Mouse (Mus musculus) limb, embryonic 14.5 days (tissue): ENCODE results near the gene Iqck. TPM values are rescaled to one million over a fixed set of nuclear protein-coding genes. Genes with fewer than 3 reads are reported as not detected.

ENCODE experiments used
- ATAC-seq: fragments of 200-750 bp; cut with Nextera tagmentation; 2 replicates; pipeline ENCODE4 v1.8.0; 2017; ENCODE audit warnings: low read depth, moderate number of reproducible peaks, moderate TSS enrichment; ENCODE audit not compliant: low FRiP score
- DNase-seq: peaks from one replicate; pipeline ENCODE4 v3.0.0-alpha.2; 2015; ENCODE audit warnings: low spot score
- H3K27ac ChIP-seq: fragments of 300-500 bp; sonication (generic); replicated peaks from 2 replicates; pipeline ENCODE4 v1.5.1; 2014; ENCODE audit warnings: low read depth, mild to moderate bottlenecking, low read length, moderate library complexity, mixed read lengths
- H3K27me3 ChIP-seq: fragments of 300-500 bp; sonication (generic); 2 replicates; pipeline ENCODE4 v1.6.1; 2014; ENCODE audit warnings: low read length, mixed read lengths; ENCODE audit not compliant: control insufficient read depth, insufficient read depth
- H3K36me3 ChIP-seq: fragments of 300-500 bp; sonication (generic); 2 replicates; pipeline ENCODE4 v1.6.1; 2014; ENCODE audit warnings: mild to moderate bottlenecking, low read length, moderate library complexity, mixed read lengths; ENCODE audit not compliant: control insufficient read depth, insufficient read depth
- H3K4me1 ChIP-seq: fragments of 300-500 bp; sonication (generic); 2 replicates; pipeline ENCODE4 v1.6.1; 2014; ENCODE audit warnings: antibody characterized with exemption, low read length, mixed read lengths; ENCODE audit not compliant: control insufficient read depth, insufficient read depth
- H3K4me2 ChIP-seq: fragments of 300-500 bp; sonication (generic); replicated peaks from 2 replicates; pipeline ENCODE4 v1.6.1; 2014; ENCODE audit warnings: low read depth, mild to moderate bottlenecking, low read length, moderate library complexity; ENCODE audit not compliant: severe bottlenecking
- H3K4me3 ChIP-seq: fragments of 300-500 bp; sonication (generic); replicated peaks from 2 replicates; pipeline ENCODE4 v1.5.1; 2014; ENCODE audit warnings: low read length
- H3K9ac ChIP-seq: fragments of 300-500 bp; sonication (generic); 2 replicates; pipeline ENCODE4 v1.6.1; 2014; ENCODE audit warnings: mild to moderate bottlenecking, low read depth, low read length, moderate library complexity; ENCODE audit not compliant: severe bottlenecking
- H3K9me3 ChIP-seq: fragments of 300-500 bp; sonication (generic); 2 replicates; pipeline ENCODE4 v1.6.1; 2016; ENCODE audit warnings: low read length; ENCODE audit not compliant: control insufficient read depth
- POLR2A ChIP-seq: fragments of 200-500 bp; IDR thresholded peaks from 2 replicates; pipeline ENCODE4 v1.8.0; 2012; ENCODE audit warnings: inconsistent platforms, mild to moderate bottlenecking, moderate library complexity, borderline replicate concordance; ENCODE audit not compliant: insufficient read depth, insufficient read length; ENCODE audit errors: extremely low read depth
- WGBS: fragments of 180-500 bp; shearing (Covaris S2); extraction: QIAGEN DNeasy Blood & Tissue Kit; methylation state at CpG from one replicate; pipeline ENCODE4 v1.1.7; 2014; 5-methylcytosine and 5-hydroxymethylcytosine counted together
- polyA plus RNA-seq, 2 experiments: library from polyadenylated mRNA; depleted of rRNA in 1 of 2; stranded (reverse) in 1 of 2; unstranded in 1 of 2; fragments of >200 nt; fragmentation: Nextera tagmentation in 1 of 2; extraction: Ambion mirVana in 1 of 2; gene quantifications; 2 replicates each; pipeline versions ENCODE4 v1.2.1 to v1.2.3; 2012 to 2014

Gene Iqck
- polyA plus RNA-seq, 2 experiments = 2.5 to 2.8 TPM

- no peaks in the 10 kb centered on the region for H3K9me3 ChIP-seq
- H3K4me1 ChIP-seq = no peaks in the 10 kb centered on the region
- H3K4me2 ChIP-seq = no peak overlapping the region
- no peak overlapping the region for H3K9ac ChIP-seq
- DNase-seq = no peak
- no peak for TF ChIP-seq POLR2A
- ATAC-seq = no peak
- H3K36me3 ChIP-seq = no peaks in the 10 kb centered on the region
- no peaks in the 10 kb centered on the region for H3K27me3 ChIP-seq
- H3K27ac ChIP-seq = no peak overlapping the region
- 42% methylated on average over 6 of the region's 6 CpGs for WGBS
- H3K4me3 ChIP-seq = no peak overlapping the region
These were observed 31.9 kb downstream of the Iqck start for GRCm38 (mm10) chr7:118887303-118888055.

GRCm38 (mm10) chr7:118889046-118889680, 33.6 kb downstream of the Iqck start:
- no peak for DNase-seq

GRCm38 (mm10) chr7:118895469-118896450, 40.2 kb downstream of the Iqck start:
- H3K36me3 ChIP-seq = no peaks in the 10 kb centered on the region
- H3K27ac ChIP-seq = no peak overlapping the region
- H3K4me3 ChIP-seq = no peak overlapping the region
- DNase-seq (no peak), ATAC-seq (no peak)
- H3K9ac ChIP-seq = no peak overlapping the region
- H3K9me3 ChIP-seq = no peaks in the 10 kb centered on the region
- TF ChIP-seq POLR2A = no peak
- 73% methylated on average over 10 of the region's 10 CpGs for WGBS
- H3K4me2 ChIP-seq = no peak overlapping the region
- H3K4me1 ChIP-seq = no peaks in the 10 kb centered on the region
- H3K27me3 ChIP-seq = no peaks in the 10 kb centered on the region

More at GRCm38 (mm10) chr7:118889046-118889680, 33.6 kb downstream of the Iqck start:
- H3K4me2 ChIP-seq = no peak overlapping the region
- no peak for ATAC-seq
- TF ChIP-seq POLR2A = no peak
- H3K36me3 ChIP-seq = no peaks in the 10 kb centered on the region
- no peak overlapping the region for H3K4me3 ChIP-seq
- H3K27ac ChIP-seq = no peak overlapping the region
- H3K9me3 ChIP-seq = no peaks in the 10 kb centered on the region
- no peaks in the 10 kb centered on the region for H3K4me1 ChIP-seq
- no peak overlapping the region for H3K9ac ChIP-seq
- 20% methylated on average over 3 of the region's 3 CpGs for WGBS
- H3K27me3 ChIP-seq = no peaks in the 10 kb centered on the region

- H3K4me2 ChIP-seq = no peak overlapping the region
- H3K27me3 ChIP-seq = no peaks in the 10 kb centered on the region
- H3K4me1 ChIP-seq = peaks cover 4% of the 10 kb centered on the region; the same call in 1 of the 2 replicates
- H3K9me3 ChIP-seq = no peaks in the 10 kb centered on the region
- DNase-seq = no peak
- no peak for ATAC-seq
- H3K4me3 ChIP-seq = no peak overlapping the region
- TF ChIP-seq POLR2A = no peak
- no peak overlapping the region for H3K9ac ChIP-seq
- H3K36me3 ChIP-seq = no peaks in the 10 kb centered on the region
- H3K27ac ChIP-seq = no peak overlapping the region
These were observed 42.5 kb downstream of the Iqck start for GRCm38 (mm10) chr7:118898063-118898462.

- ATAC-seq (no peak), DNase-seq (no peak)
- Histone ChIP-seq H3K36me3 (no peaks in the 10 kb centered on the region), H3K27ac (no peak overlapping the region), H3K9ac (no peak overlapping the region), H3K4me3 (no peak overlapping the region), H3K4me1 (peaks cover 11% of the 10 kb centered on the region), H3K9me3 (no peaks in the 10 kb centered on the region), H3K4me2 (no peak overlapping the region), H3K27me3 (no peaks in the 10 kb centered on the region)
- TF ChIP-seq POLR2A = no peak
- 61% methylated on average over 2 of the region's 2 CpGs for WGBS
These were observed 44.5 kb downstream of the Iqck start for GRCm38 (mm10) chr7:118900090-118900489.
